Mouse (Mus musculus): Measurements from ENCODE around the gene Fam198b.

- TF ChIP-seq POLR2A (IDR thresholded peaks at IDR 0.05; ENCODE audit: control insufficient read depth in 1 of 2, insufficient read depth in 1 of 2, low read depth in 1 of 2, low read length in 2 of 2, poor library complexity in 1 of 2) (no peak), TAL1 (IDR thresholded peaks at IDR 0.05; ENCODE audit: low read length) (no peak), RAD21 (IDR thresholded peaks at IDR 0.05; ENCODE audit: low read depth, low read length) (no peak), ETS1 (IDR thresholded peaks at IDR 0.05; ENCODE audit: low read depth, low read length) (no peak), CTCF (IDR thresholded peaks at IDR 0.05 in 2 of 3, conservative IDR thresholded peaks at IDR 0.05 in 1 of 3; ENCODE audit: control insufficient read depth in 1 of 3, insufficient read depth in 1 of 3, low read depth in 2 of 3, low read length in 3 of 3, poor library complexity in 1 of 3, severe bottlenecking in 1 of 3) (no peak), MEF2A (IDR thresholded peaks at IDR 0.05; ENCODE audit: extremely low read depth, insufficient replicate concordance, low read depth, low read length, poor library complexity, severe bottlenecking) (no peak), USF2 (IDR thresholded peaks at IDR 0.05; ENCODE audit: borderline replicate concordance in 1 of 2, insufficient read depth in 1 of 2, low read depth in 1 of 2, low read length in 2 of 2) (no peak), SIN3A (IDR thresholded peaks at IDR 0.05; ENCODE audit: low read length) (no peak), NRF1 (IDR thresholded peaks at IDR 0.05; ENCODE audit: insufficient read depth, low read depth, low read length, poor library complexity, severe bottlenecking) (no peak), JUND (IDR thresholded peaks at IDR 0.05; ENCODE audit: low read depth, low read length) (no peak)
Observed at GRCm38 (mm10) chr3:79841475-79841874, 42.9 kb upstream of the Fam198b start.

Data from MEL (cell line).